Mouse (Mus musculus) brain, embryonic 14.5 days (tissue): Measurements from ENCODE around the gene Dnah12.

Source experiments
- CTCF ChIP-seq: fragments of 200-500 bp; IDR thresholded peaks from 2 replicates; pipeline ENCODE4 v1.5.1; 2012; ENCODE audit warnings: inconsistent platforms, mild to moderate bottlenecking, moderate library complexity, borderline replicate concordance; ENCODE audit not compliant: insufficient read depth, insufficient read length; ENCODE audit errors: extremely low read depth
- POLR2A ChIP-seq: fragments of 200-500 bp; IDR thresholded peaks from 2 replicates; pipeline ENCODE4 v1.6.1; 2012; ENCODE audit warnings: mild to moderate bottlenecking, inconsistent platforms, borderline replicate concordance; ENCODE audit not compliant: poor library complexity, insufficient read depth, insufficient read length, severe bottlenecking; ENCODE audit errors: extremely low read depth

DNA sequence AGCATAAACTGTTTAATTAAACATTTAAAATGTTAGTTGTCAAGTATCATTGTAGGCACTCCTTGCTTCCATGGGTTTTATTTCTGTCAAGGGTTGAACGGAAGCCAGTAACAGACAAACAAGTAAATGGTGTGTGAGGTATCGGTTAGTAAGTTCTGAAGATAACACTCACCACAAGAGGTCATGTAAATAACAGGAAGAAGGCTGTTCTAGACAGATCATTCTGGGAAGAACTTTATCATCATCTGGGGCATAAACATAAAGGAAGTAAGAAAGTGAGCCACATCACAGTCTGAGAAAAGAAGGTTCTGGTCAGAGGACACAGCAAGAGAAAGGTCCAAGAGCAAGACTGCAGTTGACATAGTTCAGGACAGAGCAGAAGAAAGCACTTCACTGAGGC is 132.9 kb downstream of the Dnah12 start:
- TF ChIP-seq CTCF (no peak), POLR2A (no peak)
